Mouse (Mus musculus) heart, postnatal 4 days (tissue): ENCODE results near the gene Eif3k. TPM values are rescaled to one million over a fixed set of nuclear protein-coding genes. Genes with fewer than 3 reads are reported as not detected.
"Not testable (repeated sequence)": the region's sequence is repeated elsewhere in the genome, so short reads cannot be mapped to it uniquely, and the experiment has no call there.

Experiments used
- DNase-seq: peaks from one replicate; pipeline ENCODE4 v3.0.0; 2021
- total RNA-seq, 2 experiments: library from RNA; stranded (reverse); gene quantifications; 2 replicates each; pipeline ENCODE4 v1.2.3; 2021

Gene Eif3k
- total RNA-seq, 2 experiments from 2014 or later = 205 to 208 TPM

GRCm38 (mm10) chr7:28984452-28984851, 2.8 kb upstream of the Eif3k start:
- DNase-seq = no peak

- DNase-seq = no peak
Observed at GRCm38 (mm10) chr7:28983849-28984248, 2.2 kb upstream of the Eif3k start.

- DNase-seq = no peak
Observed at GRCm38 (mm10) chr7:28983141-28983564, 1.5 kb upstream of the Eif3k start.

DNA sequence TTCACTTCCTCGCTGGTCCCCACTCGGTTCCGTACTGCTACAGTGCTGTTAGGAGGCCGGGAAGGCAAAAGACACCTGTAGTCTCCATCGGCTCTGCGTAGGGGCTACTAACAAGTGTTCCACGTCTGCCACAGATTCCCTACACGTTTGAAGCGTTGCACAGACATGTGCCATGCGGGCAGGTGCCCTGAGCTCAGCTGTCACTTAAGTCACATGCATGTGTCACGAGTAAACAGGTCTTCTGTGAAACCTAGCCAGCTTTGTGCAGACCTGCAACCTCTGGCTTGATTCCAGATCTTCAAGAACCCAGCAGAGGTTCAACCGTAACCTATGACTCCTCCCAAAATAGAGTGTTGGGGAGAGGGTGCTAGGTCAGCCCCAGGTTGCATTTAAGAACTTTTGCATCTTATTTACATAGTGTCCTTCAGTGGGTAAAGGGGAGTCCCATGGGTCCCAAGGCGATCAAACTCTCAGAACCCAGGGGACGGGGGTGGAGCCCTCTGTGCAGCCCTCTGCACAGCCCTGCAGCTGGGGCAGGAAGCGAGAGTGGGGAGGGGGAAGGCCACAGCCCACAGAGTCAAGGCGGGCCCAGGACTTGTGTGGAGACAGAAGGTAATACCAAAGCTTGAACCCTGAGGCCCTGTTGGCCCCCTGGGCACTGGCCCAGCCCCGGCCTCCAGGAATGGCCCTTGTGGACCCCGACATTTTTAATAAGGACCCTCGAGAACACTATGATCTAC, 780 bp upstream of the Eif3k start:
- peak; percentile 39 for DNase-seq

DNA sequence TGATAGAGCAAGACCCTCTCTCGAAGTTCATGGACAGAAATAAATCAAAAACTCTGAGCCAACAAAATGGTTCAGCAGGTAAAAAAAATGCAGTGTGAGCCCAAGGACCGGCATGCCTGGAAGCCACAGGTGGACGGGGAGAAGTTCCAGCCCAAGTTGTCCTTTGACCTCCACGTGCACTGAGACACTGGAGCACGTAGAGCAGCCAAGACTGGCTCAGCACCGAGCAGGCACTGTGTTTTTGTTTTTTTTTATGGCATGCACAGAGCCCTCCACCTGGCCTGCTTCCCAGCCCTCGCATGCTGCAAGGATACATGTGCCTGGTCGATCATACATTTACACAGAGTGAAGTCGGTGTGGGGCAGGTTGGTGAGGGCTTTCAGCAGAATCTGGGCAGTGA, 4.1 kb downstream of the Eif3k start:
- no peak for DNase-seq

GRCm38 (mm10) chr7:28973025-28973424, 8.6 kb downstream of the Eif3k start:
- no peak for DNase-seq

DNA sequence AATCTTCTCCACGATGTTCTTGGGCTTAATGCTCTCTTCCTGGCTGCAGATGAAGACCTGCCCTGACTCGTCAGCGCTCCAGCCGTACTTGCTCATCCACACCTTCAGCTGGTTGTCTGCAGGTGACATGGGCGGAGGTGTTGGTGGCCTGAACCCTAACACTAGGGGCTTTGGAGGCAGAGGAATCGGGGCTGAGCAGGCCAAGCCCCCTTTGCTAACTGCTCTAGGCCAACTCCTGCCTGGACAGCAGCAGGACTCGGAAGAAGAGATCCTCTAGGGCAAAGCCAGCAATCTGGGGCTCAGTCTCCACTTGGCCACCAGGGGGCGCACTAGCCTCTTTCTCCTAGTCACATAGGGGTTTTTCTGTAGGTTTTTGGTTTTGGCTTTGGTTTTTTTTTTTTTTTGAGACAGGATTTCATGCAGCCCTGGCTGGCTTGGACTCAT, 9.1 kb downstream of the Eif3k start:
- DNase-seq = peak; percentile 91

GRCm38 (mm10) chr7:28971770-28972269, 9.8 kb downstream of the Eif3k start:
- peak; percentile 78 for DNase-seq

- no peak for DNase-seq
Observed at GRCm38 (mm10) chr7:28971029-28971428, 10.6 kb downstream of the Eif3k start.

DNA sequence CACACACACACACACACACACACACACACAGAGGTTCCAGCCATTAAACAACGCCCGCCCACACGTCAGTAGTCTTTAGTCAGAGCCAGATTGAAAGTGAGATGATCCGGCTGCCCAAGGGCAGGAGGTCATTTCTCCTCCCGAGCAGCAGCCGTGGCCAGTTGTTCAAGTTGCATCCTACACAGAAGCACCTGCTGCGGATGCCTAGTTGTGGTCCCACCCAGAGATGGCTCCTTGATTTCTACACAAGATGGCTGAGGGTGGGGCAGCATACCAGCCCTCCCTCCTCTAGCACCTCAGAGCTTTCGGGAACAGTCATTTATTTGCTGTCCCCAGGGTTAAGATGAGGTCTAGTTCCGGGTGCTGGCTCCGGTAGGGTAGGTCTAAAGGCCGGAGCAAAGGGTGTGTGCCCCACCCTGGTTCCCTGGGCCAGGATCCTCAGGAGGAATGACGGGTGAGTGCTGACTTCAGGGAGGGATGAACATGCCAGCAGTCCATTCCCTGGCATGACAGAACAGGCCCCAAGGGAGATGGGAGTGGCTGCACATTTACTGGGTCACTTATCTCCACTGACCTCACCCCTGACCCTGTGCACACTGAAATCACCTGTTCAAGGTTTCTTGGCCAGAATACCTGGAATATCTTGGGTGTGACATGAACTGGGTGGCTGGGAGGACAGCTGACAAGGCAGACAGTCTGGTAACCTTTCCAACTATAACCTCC, 11.8 kb downstream of the Eif3k start:
- DNase-seq = no peak

GRCm38 (mm10) chr7:28969271-28969670, 12.4 kb downstream of the Eif3k start:
- no peak for DNase-seq

DNA sequence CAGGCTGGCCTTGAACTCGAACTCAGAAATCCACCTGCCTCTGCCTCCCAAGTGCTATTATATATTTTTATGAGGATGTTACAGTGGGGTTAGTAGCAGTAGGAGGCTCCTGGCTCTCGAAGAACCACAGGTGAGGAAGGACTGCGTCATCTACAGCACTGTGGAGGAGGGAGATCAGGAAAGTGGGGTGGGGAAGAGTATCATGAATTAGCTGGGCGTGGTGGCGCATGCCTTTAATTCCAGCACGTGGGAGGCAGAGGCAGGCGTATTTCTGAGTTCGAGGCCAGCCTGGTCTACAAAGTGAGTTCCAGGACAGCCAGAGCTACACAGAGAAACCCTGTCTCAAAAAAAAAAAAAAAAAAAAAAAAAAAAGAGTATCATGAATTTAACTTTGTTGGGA, 13.5 kb downstream of the Eif3k start:
- not testable (repeated sequence) for DNase-seq

GRCm38 (mm10) chr7:28966751-28967505, 14.7 kb downstream of the Eif3k start:
- DNase-seq = no peak

GRCm38 (mm10) chr7:28966181-28966580, 15.5 kb downstream of the Eif3k start:
- no peak for DNase-seq

DNA sequence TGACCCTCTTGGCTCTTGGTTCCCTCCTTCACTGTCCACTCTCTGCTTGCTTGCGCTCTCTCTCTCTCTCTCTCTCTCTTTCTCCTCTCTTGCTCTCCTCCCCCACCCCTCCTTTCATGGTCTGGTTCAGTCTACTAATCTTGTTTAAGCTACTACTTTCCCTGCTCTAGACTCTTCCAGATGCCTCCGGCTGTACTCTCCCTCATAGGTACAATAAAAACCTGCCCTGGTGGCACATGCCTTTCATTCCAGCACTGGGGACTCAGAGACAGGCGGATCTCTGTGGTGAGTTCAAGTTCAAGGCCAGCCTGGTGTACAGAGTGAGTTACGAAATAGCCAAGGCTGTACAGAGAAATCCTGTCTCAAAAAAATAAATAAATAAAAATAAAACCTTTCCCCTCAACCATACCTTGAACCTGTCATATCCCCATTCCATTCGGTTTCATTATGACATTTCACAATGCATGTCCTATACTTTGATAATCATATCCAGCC, 16.3 kb downstream of the Eif3k start:
- no peak for DNase-seq

DNA sequence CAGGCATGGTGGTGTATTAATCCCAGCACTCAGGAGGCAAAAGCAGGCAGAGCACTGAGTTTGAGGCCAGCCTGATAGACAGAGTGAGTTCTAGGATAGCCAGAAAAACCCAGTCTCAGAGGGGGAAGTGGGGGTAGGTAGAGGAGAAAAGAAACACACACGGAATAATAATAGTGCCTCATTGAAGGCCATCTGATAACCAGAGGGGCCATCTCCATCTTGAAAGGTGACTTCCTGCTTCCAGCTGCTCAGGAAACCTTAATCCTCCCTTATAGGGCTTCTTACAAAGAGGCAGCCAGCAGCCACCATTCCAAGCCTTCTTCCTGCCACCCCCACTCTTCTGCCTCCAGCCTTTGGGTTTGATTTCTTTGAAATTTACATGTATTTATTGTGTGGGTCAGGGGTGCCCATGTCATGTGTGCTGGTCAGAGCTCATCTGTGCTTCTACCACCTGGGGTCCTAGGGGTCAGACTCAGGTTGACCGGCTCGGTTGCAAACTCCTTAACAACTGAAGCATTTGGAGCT, 18.2 kb downstream of the Eif3k start:
- no peak for DNase-seq

GRCm38 (mm10) chr7:28961927-28962670, 19.6 kb downstream of the Eif3k start, which contains the start of gene Actn4:
TSS of gene Actn4 (minus strand) at chr7:28962340.
- DNase-seq = peak; percentile 99

DNA sequence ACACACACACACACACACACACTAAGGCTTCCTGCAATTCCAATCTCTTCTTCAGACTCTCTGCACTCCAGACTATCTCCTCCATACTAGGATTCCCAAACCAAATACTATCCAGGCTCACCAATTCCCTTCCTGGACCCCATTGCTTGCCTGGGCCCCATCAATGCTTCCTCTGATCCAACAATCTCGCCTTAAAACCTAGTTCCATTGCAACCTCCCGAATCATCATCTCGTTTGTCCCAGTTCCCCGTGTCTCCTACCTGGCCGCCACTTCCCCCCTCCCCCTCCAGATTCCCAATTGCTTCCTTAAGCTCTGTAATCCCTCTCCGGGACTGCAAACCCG, 20.1 kb downstream of the Eif3k start:
- DNase-seq = no peak

GRCm38 (mm10) chr7:28960354-28961046, 21.2 kb downstream of the Eif3k start:
- no peak for DNase-seq

DNA sequence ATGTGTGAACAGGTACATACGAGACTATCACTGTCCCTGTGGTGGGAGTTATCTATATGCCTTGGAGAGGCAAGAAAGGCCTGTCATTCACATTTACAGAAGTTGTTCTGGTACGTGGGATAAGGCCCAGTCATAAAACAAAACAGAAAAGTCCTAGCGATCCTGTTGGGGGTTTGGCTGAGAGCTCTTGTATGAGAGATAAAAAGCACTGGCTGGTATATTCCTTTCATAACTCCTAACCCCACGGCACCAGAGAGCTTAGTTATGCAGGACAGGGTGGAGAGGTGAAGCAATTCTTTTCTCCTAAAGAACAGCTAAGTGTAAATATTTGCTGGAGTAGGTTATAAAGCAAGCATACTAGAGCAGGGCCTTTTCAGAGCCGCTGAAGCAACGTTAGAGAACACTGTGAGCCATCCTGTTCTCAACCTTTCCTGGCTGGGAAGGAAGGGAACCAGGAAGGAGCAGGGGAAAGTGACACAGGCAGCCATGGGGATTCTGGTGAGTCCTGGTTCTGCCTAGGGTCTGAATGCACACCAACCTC, 22.1 kb downstream of the Eif3k start:
- DNase-seq = no peak

GRCm38 (mm10) chr7:28958770-28959169, 22.9 kb downstream of the Eif3k start:
- DNase-seq = no peak
